Mouse (Mus musculus) MEL (cell line): ENCODE measurements around the gene Lrp6. TPM values are rescaled to one million over a fixed set of nuclear protein-coding genes. Genes with fewer than 3 reads are reported as not detected.

ENCODE experiments used
- DNase-seq: peaks from one replicate; pipeline ENCODE4 v3.0.0; 2011; ENCODE audit warnings: low read depth, low spot score
- H3K27ac ChIP-seq: 2 replicates; pipeline ENCODE4 v1.5.1; 2012; ENCODE audit warnings: low read depth, mild to moderate bottlenecking, control low read depth, low read length, moderate library complexity; ENCODE audit not compliant: control insufficient read depth
- H3K27me3 ChIP-seq, 2 experiments: fragments of 150-350 bp in 1 of 2; sonication (generic) in 1 of 2; 2 replicates each; pipeline ENCODE4 v1.6.1; 2012; ENCODE audit warnings: low read length in 2 of 2, mild to moderate bottlenecking in 2 of 2, improper control_type of control experiment in 1 of 2, moderate library complexity in 1 of 2; ENCODE audit not compliant: insufficient read depth in 2 of 2, control insufficient read depth in 1 of 2
- H3K36me3 ChIP-seq, 2 experiments: 2 replicates each; pipeline ENCODE4 v1.6.1; 2012 to 2014; ENCODE audit warnings: low read length in 2 of 2, improper control_type of control experiment in 1 of 2, inconsistent platforms in 1 of 2, mild to moderate bottlenecking in 1 of 2; ENCODE audit not compliant: insufficient read depth in 2 of 2, control insufficient read depth in 1 of 2
- H3K4me1 ChIP-seq, 2 experiments: fragments of 150-350 bp in 1 of 2; sonication (generic) in 1 of 2; 2 replicates each; pipeline ENCODE4 v1.6.1; 2012; ENCODE audit warnings: low read length in 2 of 2, improper control_type of control experiment in 1 of 2, mild to moderate bottlenecking in 1 of 2; ENCODE audit not compliant: insufficient read depth in 2 of 2, control insufficient read depth in 1 of 2
- H3K4me3 ChIP-seq, 2 experiments: fragments of 150-350 bp in 1 of 2; sonication (generic) in 1 of 2; 2 replicates each; pipeline ENCODE4 v1.5.1; 2012; ENCODE audit warnings: low read depth in 2 of 2, low read length in 2 of 2, mild to moderate bottlenecking in 2 of 2, moderate library complexity in 2 of 2, control low read depth in 1 of 2, improper control_type of control experiment in 1 of 2; ENCODE audit not compliant: control insufficient read depth in 1 of 2, insufficient read depth in 1 of 2
- H3K79me2 ChIP-seq: 2 replicates; pipeline ENCODE4 v1.6.1; 2012; ENCODE audit warnings: mild to moderate bottlenecking, low read length, moderate library complexity; ENCODE audit not compliant: control insufficient read depth, poor library complexity, insufficient read depth
- H3K9ac ChIP-seq: 2 replicates; pipeline ENCODE4 v1.6.1; 2012; ENCODE audit warnings: low read depth, mild to moderate bottlenecking, control low read depth, low read length, moderate library complexity; ENCODE audit not compliant: control insufficient read depth, poor library complexity, severe bottlenecking
- H3K9me3 ChIP-seq: fragments of 150-350 bp; sonication (generic); replicated peaks from 2 replicates; pipeline ENCODE4 v1.6.1; 2012; ENCODE audit warnings: mild to moderate bottlenecking, low read length, improper control_type of control experiment, moderate library complexity; ENCODE audit not compliant: insufficient read depth
- CHD1 ChIP-seq: IDR thresholded peaks from 2 replicates; pipeline ENCODE4 v1.6.1; 2012; ENCODE audit warnings: low read depth, mild to moderate bottlenecking, inconsistent platforms, low read length, improper control_type of control experiment
- ETS1 ChIP-seq: IDR thresholded peaks from 2 replicates; pipeline ENCODE4 v1.6.1; 2012; ENCODE audit warnings: low read depth, mild to moderate bottlenecking, inconsistent platforms, low read length, improper control_type of control experiment, moderate library complexity
- GATA1 ChIP-seq: IDR thresholded peaks from 2 replicates; pipeline ENCODE4 v1.6.1; 2011; ENCODE audit warnings: low read depth, low read length, improper control_type of control experiment
- KAT2A ChIP-seq: conservative IDR thresholded peaks from 2 replicates; pipeline ENCODE4 v1.6.1; 2012; ENCODE audit warnings: low read depth, low read length, improper control_type of control experiment, inconsistent platforms
- MAZ ChIP-seq: IDR thresholded peaks from 2 replicates; pipeline ENCODE4 v1.6.1; 2012; ENCODE audit warnings: low read depth, mild to moderate bottlenecking, inconsistent platforms, low read length, improper control_type of control experiment
- MEF2A ChIP-seq: IDR thresholded peaks from 2 replicates; pipeline ENCODE4 v1.6.1; 2014; ENCODE audit warnings: low read depth, mild to moderate bottlenecking, inconsistent platforms, low read length, improper control_type of control experiment; ENCODE audit not compliant: poor library complexity, insufficient replicate concordance, severe bottlenecking; ENCODE audit errors: extremely low read depth
- MXI1 ChIP-seq: IDR thresholded peaks from 2 replicates; pipeline ENCODE4 v1.6.1; 2011; ENCODE audit warnings: mild to moderate bottlenecking, low read depth, low read length, improper control_type of control experiment
- MYC ChIP-seq: IDR thresholded peaks from 2 replicates; pipeline ENCODE4 v1.6.1; 2011; ENCODE audit warnings: low read depth, mild to moderate bottlenecking, low read length, improper control_type of control experiment, moderate library complexity
- POLR2AphosphoS2 ChIP-seq: IDR thresholded peaks from 2 replicates; pipeline ENCODE4 v1.6.1; 2011; ENCODE audit warnings: low read length, improper control_type of control experiment
- POLR2AphosphoS5 ChIP-seq: IDR thresholded peaks from 2 replicates; pipeline ENCODE4 v1.6.1; 2012; ENCODE audit warnings: low read depth, borderline replicate concordance, mild to moderate bottlenecking, inconsistent platforms, low read length, moderate library complexity, mixed read lengths
- SIN3A ChIP-seq: IDR thresholded peaks from 2 replicates; pipeline ENCODE4 v1.6.1; 2012; ENCODE audit warnings: low read length, improper control_type of control experiment, inconsistent platforms
- TBP ChIP-seq: IDR thresholded peaks from 2 replicates; pipeline ENCODE4 v1.8.0; 2011; ENCODE audit warnings: low read depth, low read length, improper control_type of control experiment
- USF1 ChIP-seq: IDR thresholded peaks from 2 replicates; pipeline ENCODE4 v1.6.1; 2014; ENCODE audit warnings: low read depth, mild to moderate bottlenecking, inconsistent platforms, low read length, improper control_type of control experiment, moderate library complexity
- USF2 ChIP-seq, 2 experiments: IDR thresholded peaks; 2 replicates each; pipeline ENCODE4 v1.6.1; 2011 to 2012; ENCODE audit warnings: improper control_type of control experiment in 2 of 2, low read length in 2 of 2, borderline replicate concordance in 1 of 2, inconsistent platforms in 1 of 2, low read depth in 1 of 2, mild to moderate bottlenecking in 1 of 2; ENCODE audit not compliant: insufficient read depth in 1 of 2
- ZMIZ1 ChIP-seq: IDR thresholded peaks from 2 replicates; pipeline ENCODE4 v1.6.1; 2012; ENCODE audit warnings: low read depth, mild to moderate bottlenecking, inconsistent platforms, low read length, improper control_type of control experiment, moderate library complexity
- polyA plus RNA-seq, 2 experiments: library from polyadenylated mRNA; stranded (reverse) in 1 of 2; unstranded in 1 of 2; fragments of >175 nt in 1 of 2; fragments of >200 nt in 1 of 2; gene quantifications; 2 replicates each; pipeline versions ENCODE4 v1.2.1 to v1.2.4; 2012; ENCODE audit warnings: low replicate concordance in 2 of 2, low read depth in 1 of 2; ENCODE audit not compliant: insufficient read length in 2 of 2, insufficient read depth in 1 of 2, missing spikeins in 1 of 2
- total RNA-seq: library from RNA; depleted of rRNA; stranded (reverse); fragments of 300-350 nt; gene quantifications from 2 replicates; pipeline ENCODE4 v1.2.3, GENCODE M21; 2012

The Lrp6 gene
- total and polyA plus RNA-seq, 3 experiments, result 13.1 to 25.7 (median 17.2) TPM

- H3K4me1 ChIP-seq, result peaks cover 29 to 44% of the 10 kb centered on the region in 2 experiments
- peaks cover 3 to 43% of the 10 kb centered on the region in 2 experiments; a peak in 3 of 4 replicates for H3K36me3 ChIP-seq
- no peak overlapping the region for H3K4me3 ChIP-seq
- H3K27ac ChIP-seq, result no peak overlapping the region
- H3K79me2 ChIP-seq, result peaks cover 40% of the 10 kb centered on the region
- H3K9me3 ChIP-seq, result no peaks in the 10 kb centered on the region
- no peak for TF ChIP-seq GATA1
- no peak for TF ChIP-seq POLR2AphosphoS5
- TF ChIP-seq MAZ, result no peak
- no peak for TF ChIP-seq MYC
- no peak for TF ChIP-seq POLR2AphosphoS2
- TF ChIP-seq MEF2A, result no peak
- no peak for TF ChIP-seq SIN3A
- TF ChIP-seq ZMIZ1, result no peak
- no peak for TF ChIP-seq USF1
- TF ChIP-seq ETS1, result no peak
- no peak for TF ChIP-seq KAT2A
- no peak for TF ChIP-seq USF2 (IDR thresholded peaks at IDR 0.05; ENCODE audit: borderline replicate concordance in 1 of 2, insufficient read depth in 1 of 2, low read depth in 1 of 2, low read length in 2 of 2)
- no peak for TF ChIP-seq MXI1
- no peak for TF ChIP-seq CHD1
- H3K9ac ChIP-seq, result no peak overlapping the region
- H3K27me3 ChIP-seq, result no peaks in the 10 kb centered on the region
- no peak for DNase-seq
Measured at GRCm38 (mm10) chr6:134542374-134542773, 24.4 kb downstream of the Lrp6 start.

- Histone ChIP-seq H3K4me3 (peak overlapping the region; percentile 8 to 56), H3K9ac (peak overlapping the region; percentile 30), H3K4me1 (peaks cover 26 to 51% of the 10 kb centered on the region in 2 experiments), H3K36me3 (peaks cover 4 to 45% of the 10 kb centered on the region in 2 experiments), H3K27ac (peak overlapping the region; percentile 74), H3K27me3 (no peaks in the 10 kb centered on the region)
- DNase-seq, result peak; percentile 60
- no peak for TF ChIP-seq ETS1
- 0 out of 2 replicates have a peak, but pooled peaks have one; percentile 52 for TF ChIP-seq TBP
- TF ChIP-seq, all 39 proteins: peak for 1
- Histone ChIP-seq H3K9me3 (no peaks in the 10 kb centered on the region), H3K79me2 (peaks cover 39% of the 10 kb centered on the region)
Measured at GRCm38 (mm10) chr6:134540161-134540560, 26.6 kb downstream of the Lrp6 start.
